Mouse (Mus musculus) CH12.LX (cell line): Measurements from ENCODE around the gene Dglucy.

Experiments used
- BHLHE40 ChIP-seq: IDR thresholded peaks from 2 replicates; pipeline ENCODE4 v1.6.1; 2011; ENCODE audit warnings: mild to moderate bottlenecking, low read depth, low read length, improper control_type of control experiment
- CHD2 ChIP-seq: IDR thresholded peaks from 2 replicates; pipeline ENCODE4 v1.6.1; 2011; ENCODE audit warnings: low read length, improper control_type of control experiment
- CTCF ChIP-seq, 2 experiments: IDR thresholded peaks in 1 of 2; conservative IDR thresholded peaks in 1 of 2; 2 replicates each; pipeline ENCODE4 v1.5.1; 2011 to 2012; ENCODE audit warnings: low read depth in 2 of 2, low read length in 2 of 2, improper control_type of control experiment in 1 of 2, inconsistent platforms in 1 of 2, mild to moderate bottlenecking in 1 of 2, moderate library complexity in 1 of 2
- ELF1 ChIP-seq: IDR thresholded peaks from 2 replicates; pipeline ENCODE4 v1.6.1; 2014; ENCODE audit warnings: low read depth, mild to moderate bottlenecking, inconsistent platforms, low read length, improper control_type of control experiment
- EP300 ChIP-seq: IDR thresholded peaks from 2 replicates; pipeline ENCODE4 v1.6.1; 2011; ENCODE audit warnings: low read length, improper control_type of control experiment
- ETS1 ChIP-seq: conservative IDR thresholded peaks from 2 replicates; pipeline ENCODE4 v1.6.1; 2012; ENCODE audit warnings: low read depth, mild to moderate bottlenecking, inconsistent platforms, low read length, improper control_type of control experiment, moderate library complexity
- GABPA ChIP-seq: IDR thresholded peaks from 2 replicates; pipeline ENCODE4 v1.6.1; 2012; ENCODE audit warnings: low read depth, low read length, improper control_type of control experiment, inconsistent platforms; ENCODE audit not compliant: insufficient replicate concordance
- KAT2A ChIP-seq: IDR thresholded peaks from 2 replicates; pipeline ENCODE4 v1.6.1; 2012; ENCODE audit warnings: low read length, improper control_type of control experiment, inconsistent platforms; ENCODE audit not compliant: insufficient replicate concordance
- MAZ ChIP-seq: IDR thresholded peaks from 2 replicates; pipeline ENCODE4 v1.6.1; 2012; ENCODE audit warnings: low read depth, mild to moderate bottlenecking, inconsistent platforms, low read length, improper control_type of control experiment, moderate library complexity
- MXI1 ChIP-seq: IDR thresholded peaks from 2 replicates; pipeline ENCODE4 v1.6.1; 2011; ENCODE audit warnings: mild to moderate bottlenecking, low read depth, low read length, improper control_type of control experiment
- POLR2A ChIP-seq: IDR thresholded peaks from 2 replicates; pipeline ENCODE4 v1.6.1; 2011; ENCODE audit warnings: low read depth, mild to moderate bottlenecking, improper control_type of control experiment, low read length
- USF1 ChIP-seq: IDR thresholded peaks from 2 replicates; pipeline ENCODE4 v1.6.1; 2014; ENCODE audit warnings: low read depth, mild to moderate bottlenecking, inconsistent platforms, low read length, improper control_type of control experiment
- ZC3H11A ChIP-seq: IDR thresholded peaks from 2 replicates; pipeline ENCODE4 v1.6.1; 2012; ENCODE audit warnings: low read depth, mild to moderate bottlenecking, inconsistent platforms, low read length, improper control_type of control experiment

DNA sequence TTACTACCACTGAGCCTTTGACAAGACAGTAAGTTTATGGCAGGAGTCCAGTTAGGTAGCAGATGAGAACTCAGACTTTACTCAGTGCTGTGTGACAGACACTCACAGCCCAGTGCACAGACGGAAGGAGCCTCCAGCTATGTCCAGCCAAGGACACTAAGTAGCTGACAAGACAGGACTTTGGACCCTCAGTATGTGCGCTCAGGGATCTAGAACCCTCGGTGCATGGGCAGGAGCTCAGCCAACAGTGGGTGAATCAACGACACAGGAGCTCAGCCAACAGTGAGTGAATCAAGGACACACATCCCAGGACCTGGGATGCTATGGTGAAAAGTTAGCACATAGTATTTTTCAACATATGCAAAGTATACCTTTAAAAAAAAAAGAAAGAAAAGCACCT is 157.9 kb downstream of the Dglucy start:
- TF ChIP-seq EP300, result no peak
- TF ChIP-seq CTCF (conservative IDR thresholded peaks at IDR 0.05 in 1 of 2, IDR thresholded peaks at IDR 0.05 in 1 of 2; ENCODE audit: low read depth in 2 of 2, low read length in 2 of 2), result no peak
- TF ChIP-seq GABPA, result no peak
- TF ChIP-seq USF1, result no peak
- TF ChIP-seq POLR2A, result no peak
- TF ChIP-seq BHLHE40, result no peak
- no peak for TF ChIP-seq ETS1
- no peak for TF ChIP-seq KAT2A
- no peak for TF ChIP-seq ZC3H11A
- no peak for TF ChIP-seq ELF1
- TF ChIP-seq MXI1, result no peak
- no peak for TF ChIP-seq CHD2
- no peak for TF ChIP-seq MAZ
